Mouse (Mus musculus): ENCODE measurements around the gene Klf9. TPM values are rescaled to one million over a fixed set of nuclear protein-coding genes. Genes with fewer than 3 reads are reported as not detected.
A peak's percentile ranks its signal among the peaks of the same experiment; 100 is the strongest.

The Klf9 gene
- 1.7 and 1.8 TPM in 2 replicates for polyA plus RNA-seq (2014; fragmentation: Nextera tagmentation; extraction: Ambion mirVana)

DNA sequence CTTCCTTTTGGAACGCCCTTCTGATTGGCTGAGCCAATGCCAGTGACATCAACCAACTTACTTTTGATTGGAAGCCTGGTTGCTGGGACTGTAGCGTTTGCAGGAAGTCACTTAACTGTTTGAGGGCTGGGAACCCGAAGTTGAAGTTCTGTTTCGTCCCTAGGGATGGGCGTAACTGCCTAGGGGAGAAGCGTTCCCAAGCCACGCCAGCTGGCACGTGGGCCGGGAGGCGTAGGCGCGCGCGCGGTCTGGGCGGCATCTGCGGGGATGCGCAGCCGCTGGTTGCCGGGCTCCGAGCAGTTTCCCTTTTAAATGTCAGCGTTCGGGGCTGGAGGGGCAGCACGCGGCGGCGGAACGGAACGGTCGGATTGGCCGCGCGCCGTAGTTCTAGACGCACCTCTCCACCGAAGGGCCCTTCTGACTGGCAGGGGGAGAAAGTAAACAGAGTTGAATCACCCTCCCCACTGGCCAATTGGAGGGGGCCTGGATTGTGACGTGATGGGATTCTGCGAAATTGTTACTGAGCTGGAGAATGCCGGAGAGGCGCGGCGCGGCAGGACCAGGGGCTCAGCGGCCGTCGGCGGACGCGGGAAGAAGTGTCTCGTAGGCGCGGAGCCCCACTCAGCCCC is at the start of gene Klf9:
Klf9 (plus strand) TSS at position 538 of the 629 bp plus-strand sequence.
- 0% methylated on average over 52 of the region's 52 CpGs for WGBS
- Histone ChIP-seq H3K9me3 (ENCODE audit: control insufficient read depth, low read length) (no peaks in the 10 kb centered on the region), H3K36me3 (ENCODE audit: control insufficient read depth, insufficient read depth, low read length) (no peaks in the 10 kb centered on the region), H3K4me3 (ENCODE audit: control insufficient read depth in 1 of 2, insufficient read depth in 1 of 2, low read depth in 1 of 2, low read length in 2 of 2) (peak within 1 kb of the TSS; percentile 61 to 62), H3K4me1 (ENCODE audit: control insufficient read depth in 2 of 2, insufficient read depth in 2 of 2, low read length in 2 of 2) (peaks cover 11 to 20% of the 10 kb centered on the region in 2 experiments), H3K27me3 (ENCODE audit: control insufficient read depth, insufficient read depth, low read length) (no peaks in the 10 kb centered on the region), H3K9ac (ENCODE audit: low read length) (peak within 1 kb of the TSS; percentile 79), H3K27ac (replicated peaks in 1 of 2; ENCODE audit: control insufficient read depth in 1 of 2, insufficient read depth in 1 of 2, low read depth in 2 of 2, low read length in 2 of 2) (peak within 1 kb of the TSS; percentile 64 to 84), H3K4me2 (ENCODE audit: low read length) (peak within 1 kb of the TSS; percentile 97)
- peak; percentile 89 for ATAC-seq (ENCODE audit: insufficient number of reproducible peaks, insufficient read depth, low FRiP score, low read depth)

GRCm38 (mm10) chr19:23091586-23091985 is 49.4 kb upstream of the Klf9 start:
- Histone ChIP-seq H3K36me3 (ENCODE audit: control insufficient read depth, insufficient read depth, low read length) (no peaks in the 10 kb centered on the region), H3K27me3 (ENCODE audit: control insufficient read depth, insufficient read depth, low read length) (no peaks in the 10 kb centered on the region), H3K4me3 (ENCODE audit: control insufficient read depth in 1 of 2, insufficient read depth in 1 of 2, low read depth in 1 of 2, low read length in 2 of 2) (no peak overlapping the region), H3K4me2 (ENCODE audit: low read length) (no peak overlapping the region), H3K4me1 (ENCODE audit: control insufficient read depth in 2 of 2, insufficient read depth in 2 of 2, low read length in 2 of 2) (no peaks in the 10 kb centered on the region), H3K9me3 (ENCODE audit: control insufficient read depth, low read length) (no peaks in the 10 kb centered on the region), H3K9ac (ENCODE audit: low read length) (no peak overlapping the region), H3K27ac (replicated peaks in 1 of 2; ENCODE audit: control insufficient read depth in 1 of 2, insufficient read depth in 1 of 2, low read depth in 2 of 2, low read length in 2 of 2) (no peak overlapping the region)
- WGBS: 78% methylated on average over 4 of the region's 4 CpGs
- ATAC-seq (ENCODE audit: insufficient number of reproducible peaks, insufficient read depth, low FRiP score, low read depth): no peak

- Histone ChIP-seq H3K36me3 (ENCODE audit: control insufficient read depth, insufficient read depth, low read length) (no peaks in the 10 kb centered on the region), H3K4me3 (ENCODE audit: control insufficient read depth in 1 of 2, insufficient read depth in 1 of 2, low read depth in 1 of 2, low read length in 2 of 2) (no peak overlapping the region), H3K27ac (replicated peaks in 1 of 2; ENCODE audit: control insufficient read depth in 1 of 2, insufficient read depth in 1 of 2, low read depth in 2 of 2, low read length in 2 of 2) (no peak overlapping the region), H3K4me1 (ENCODE audit: control insufficient read depth in 2 of 2, insufficient read depth in 2 of 2, low read length in 2 of 2) (no peaks in the 10 kb centered on the region), H3K9ac (ENCODE audit: low read length) (no peak overlapping the region), H3K9me3 (ENCODE audit: control insufficient read depth, low read length) (no peaks in the 10 kb centered on the region), H3K4me2 (ENCODE audit: low read length) (no peak overlapping the region), H3K27me3 (ENCODE audit: control insufficient read depth, insufficient read depth, low read length) (no peaks in the 10 kb centered on the region)
- ATAC-seq (ENCODE audit: insufficient number of reproducible peaks, insufficient read depth, low FRiP score, low read depth): no peak
- 78% methylated on average over 5 of the region's 5 CpGs for WGBS
Observed at GRCm38 (mm10) chr19:23093548-23093947, 47.5 kb upstream of the Klf9 start.

- ATAC-seq (ENCODE audit: insufficient number of reproducible peaks, insufficient read depth, low FRiP score, low read depth): no peak
- no peaks in the 10 kb centered on the region for H3K9me3 ChIP-seq (ENCODE audit: control insufficient read depth, low read length)
- H3K4me2 ChIP-seq (ENCODE audit: low read length): no peak overlapping the region
- no peaks in the 10 kb centered on the region for H3K27me3 ChIP-seq (ENCODE audit: control insufficient read depth, insufficient read depth, low read length)
- 51% methylated on average over 3 of the region's 3 CpGs for WGBS
- H3K4me1 ChIP-seq (ENCODE audit: control insufficient read depth in 2 of 2, insufficient read depth in 2 of 2, low read length in 2 of 2): no peaks in the 10 kb centered on the region
- no peak overlapping the region for H3K9ac ChIP-seq (ENCODE audit: low read length)
- no peak overlapping the region for H3K27ac ChIP-seq (replicated peaks in 1 of 2; ENCODE audit: control insufficient read depth in 1 of 2, insufficient read depth in 1 of 2, low read depth in 2 of 2, low read length in 2 of 2)
- no peak overlapping the region for H3K4me3 ChIP-seq (ENCODE audit: control insufficient read depth in 1 of 2, insufficient read depth in 1 of 2, low read depth in 1 of 2, low read length in 2 of 2)
- no peaks in the 10 kb centered on the region for H3K36me3 ChIP-seq (ENCODE audit: control insufficient read depth, insufficient read depth, low read length)
Observed at GRCm38 (mm10) chr19:23094906-23095305, 46.1 kb upstream of the Klf9 start.

- no peaks in the 10 kb centered on the region for H3K27me3 ChIP-seq (ENCODE audit: control insufficient read depth, insufficient read depth, low read length)
Observed at GRCm38 (mm10) chr19:23106859-23107258, 34.2 kb upstream of the Klf9 start.

DNA sequence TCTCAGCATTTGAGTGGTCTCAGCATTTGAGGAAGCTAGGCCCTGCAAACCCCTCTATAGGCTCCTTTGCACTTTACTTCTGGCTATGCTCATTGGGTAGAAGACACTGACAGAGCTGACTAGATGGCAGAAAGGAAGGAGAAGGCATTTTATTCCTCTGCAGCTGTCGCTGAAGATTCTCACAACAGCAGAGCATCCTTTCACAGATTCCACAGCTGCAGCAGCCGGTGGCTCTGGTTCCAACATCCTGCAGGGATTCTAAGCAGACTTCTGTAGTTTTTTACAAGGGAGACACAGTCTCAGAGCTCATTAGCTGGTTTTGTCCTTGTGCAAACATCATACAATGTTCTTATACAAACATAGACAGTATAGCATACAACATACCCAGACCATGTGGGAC is 33.7 kb upstream of the Klf9 start:
- ATAC-seq (ENCODE audit: insufficient number of reproducible peaks, insufficient read depth, low FRiP score, low read depth): no peak
- 80% methylated on average over 2 of the region's 2 CpGs for WGBS

More at GRCm38 (mm10) chr19:23106859-23107258, 34.2 kb upstream of the Klf9 start:
- H3K4me3 ChIP-seq (ENCODE audit: control insufficient read depth in 1 of 2, insufficient read depth in 1 of 2, low read depth in 1 of 2, low read length in 2 of 2): no peak overlapping the region
- no peaks in the 10 kb centered on the region for H3K36me3 ChIP-seq (ENCODE audit: control insufficient read depth, insufficient read depth, low read length)
- no peak for ATAC-seq (ENCODE audit: insufficient number of reproducible peaks, insufficient read depth, low FRiP score, low read depth)
- H3K4me2 ChIP-seq (ENCODE audit: low read length): no peak overlapping the region
- no peak overlapping the region for H3K27ac ChIP-seq (replicated peaks in 1 of 2; ENCODE audit: control insufficient read depth in 1 of 2, insufficient read depth in 1 of 2, low read depth in 2 of 2, low read length in 2 of 2)
- H3K9ac ChIP-seq (ENCODE audit: low read length): no peak overlapping the region
- no peaks in the 10 kb centered on the region for H3K9me3 ChIP-seq (ENCODE audit: control insufficient read depth, low read length)
- no peaks in the 10 kb centered on the region for H3K4me1 ChIP-seq (ENCODE audit: control insufficient read depth in 2 of 2, insufficient read depth in 2 of 2, low read length in 2 of 2)
- WGBS: 83% methylated on average over 5 of the region's 5 CpGs

DNA sequence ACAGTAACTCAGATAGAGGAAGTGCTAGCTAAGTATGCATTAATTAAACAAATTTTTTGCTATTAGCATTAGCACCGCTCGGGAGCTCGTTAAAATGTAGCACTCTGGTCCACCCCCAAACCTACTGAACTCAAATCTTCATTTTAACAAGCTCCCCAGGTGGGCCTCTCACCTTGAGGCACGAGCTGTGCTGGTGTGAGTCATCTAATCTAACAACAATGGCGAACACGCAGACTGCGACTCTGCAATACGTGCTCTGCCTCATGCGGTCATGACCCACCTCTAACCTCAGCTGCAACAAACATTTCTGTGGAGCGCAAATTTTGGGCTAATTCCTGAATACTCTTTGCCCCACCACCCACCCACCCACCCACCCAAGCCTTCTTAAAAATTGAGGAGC is 19.2 kb upstream of the Klf9 start:
- 6% methylated on average over 10 of the region's 10 CpGs for WGBS
- no peaks in the 10 kb centered on the region for H3K4me1 ChIP-seq (ENCODE audit: control insufficient read depth in 2 of 2, insufficient read depth in 2 of 2, low read length in 2 of 2)
- no peak for ATAC-seq (ENCODE audit: insufficient number of reproducible peaks, insufficient read depth, low FRiP score, low read depth)
- H3K9me3 ChIP-seq (ENCODE audit: control insufficient read depth, low read length): no peaks in the 10 kb centered on the region
- no peak overlapping the region for H3K9ac ChIP-seq (ENCODE audit: low read length)
- H3K4me3 ChIP-seq (ENCODE audit: control insufficient read depth in 1 of 2, insufficient read depth in 1 of 2, low read depth in 1 of 2, low read length in 2 of 2): no peak overlapping the region
- 0 out of 2 replicates have a peak overlapping the region, but pooled peaks have one; percentile 11 for H3K4me2 ChIP-seq (ENCODE audit: low read length)
- H3K27me3 ChIP-seq (ENCODE audit: control insufficient read depth, insufficient read depth, low read length): no peaks in the 10 kb centered on the region
- no peaks in the 10 kb centered on the region for H3K36me3 ChIP-seq (ENCODE audit: control insufficient read depth, insufficient read depth, low read length)
- no peak overlapping the region for H3K27ac ChIP-seq (replicated peaks in 1 of 2; ENCODE audit: control insufficient read depth in 1 of 2, insufficient read depth in 1 of 2, low read depth in 2 of 2, low read length in 2 of 2)

More for the DNA sequence above, 33.7 kb upstream of the Klf9 start:
- H3K4me1 ChIP-seq (ENCODE audit: control insufficient read depth in 2 of 2, insufficient read depth in 2 of 2, low read length in 2 of 2): no peaks in the 10 kb centered on the region
- no peak overlapping the region for H3K27ac ChIP-seq (replicated peaks in 1 of 2; ENCODE audit: control insufficient read depth in 1 of 2, insufficient read depth in 1 of 2, low read depth in 2 of 2, low read length in 2 of 2)
- no peaks in the 10 kb centered on the region for H3K27me3 ChIP-seq (ENCODE audit: control insufficient read depth, insufficient read depth, low read length)
- no peak overlapping the region for H3K9ac ChIP-seq (ENCODE audit: low read length)
- H3K4me2 ChIP-seq (ENCODE audit: low read length): no peak overlapping the region
- H3K4me3 ChIP-seq (ENCODE audit: control insufficient read depth in 1 of 2, insufficient read depth in 1 of 2, low read depth in 1 of 2, low read length in 2 of 2): no peak overlapping the region
- H3K9me3 ChIP-seq (ENCODE audit: control insufficient read depth, low read length): no peaks in the 10 kb centered on the region
- no peaks in the 10 kb centered on the region for H3K36me3 ChIP-seq (ENCODE audit: control insufficient read depth, insufficient read depth, low read length)

DNA sequence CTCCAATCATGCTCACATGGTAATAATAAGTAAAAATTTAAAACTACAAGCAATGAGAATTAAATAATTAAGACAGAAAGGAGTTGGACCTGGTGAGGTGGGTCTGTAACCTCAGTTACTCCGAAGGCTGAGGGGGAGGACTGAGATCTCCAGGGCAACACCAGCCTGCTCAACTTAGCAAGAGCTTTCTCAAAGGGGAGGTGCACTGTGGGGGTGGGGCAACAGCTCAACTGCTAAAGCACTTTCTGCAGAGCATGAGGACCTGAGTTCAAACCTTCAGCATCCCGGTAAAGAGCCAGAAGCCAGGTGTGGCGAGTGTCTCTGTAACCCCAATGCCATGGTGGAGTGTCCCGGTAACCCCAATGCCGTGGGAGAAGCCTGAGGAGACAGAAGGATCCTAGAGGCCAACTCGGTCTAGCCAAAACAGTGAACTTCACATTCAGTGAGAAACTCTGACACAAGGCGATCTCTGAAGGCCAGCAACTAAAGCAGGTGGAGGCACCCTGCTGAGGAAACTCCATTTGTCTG is 16.9 kb upstream of the Klf9 start:
- WGBS: 69% methylated on average over 7 of the region's 7 CpGs

More for the DNA sequence above, 16.9 kb upstream of the Klf9 start:
- H3K4me2 ChIP-seq (ENCODE audit: low read length): no peak overlapping the region
- no peak overlapping the region for H3K27ac ChIP-seq (replicated peaks in 1 of 2; ENCODE audit: control insufficient read depth in 1 of 2, insufficient read depth in 1 of 2, low read depth in 2 of 2, low read length in 2 of 2)
- no peaks in the 10 kb centered on the region for H3K36me3 ChIP-seq (ENCODE audit: control insufficient read depth, insufficient read depth, low read length)
- H3K27me3 ChIP-seq (ENCODE audit: control insufficient read depth, insufficient read depth, low read length): no peaks in the 10 kb centered on the region
- no peak overlapping the region for H3K9ac ChIP-seq (ENCODE audit: low read length)
- no peak for ATAC-seq (ENCODE audit: insufficient number of reproducible peaks, insufficient read depth, low FRiP score, low read depth)
- H3K4me1 ChIP-seq (ENCODE audit: control insufficient read depth in 2 of 2, insufficient read depth in 2 of 2, low read length in 2 of 2): no peaks in the 10 kb centered on the region
- no peak overlapping the region for H3K4me3 ChIP-seq (ENCODE audit: control insufficient read depth in 1 of 2, insufficient read depth in 1 of 2, low read depth in 1 of 2, low read length in 2 of 2)
- H3K9me3 ChIP-seq (ENCODE audit: control insufficient read depth, low read length): no peaks in the 10 kb centered on the region
